Mouse (Mus musculus): Measurements from ENCODE around the gene Fam166a.

DNA sequence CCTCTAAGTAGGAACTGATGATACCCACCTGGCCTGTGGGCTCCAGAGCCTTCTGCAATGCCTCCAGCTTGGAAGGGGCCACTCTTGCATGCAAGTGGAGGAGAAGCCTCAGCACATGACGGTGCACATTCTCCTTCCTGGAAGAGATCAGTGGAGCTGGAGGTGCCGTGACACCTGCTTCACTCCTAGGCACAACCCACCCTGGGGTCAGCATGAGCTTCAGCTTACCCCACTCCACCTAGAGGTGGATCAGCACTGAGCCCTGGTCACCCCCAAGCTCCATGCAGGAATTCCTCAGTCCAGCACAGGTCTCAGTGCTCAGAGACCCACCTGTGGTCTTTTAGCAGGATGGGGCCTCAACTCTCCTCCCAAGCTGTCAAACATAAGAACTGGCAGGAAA lies 17.9 kb upstream of the Fam166a start:
- no peak for TF ChIP-seq CTCF (IDR thresholded peaks at IDR 0.05; ENCODE audit: borderline replicate concordance, extremely low read depth, insufficient read depth, insufficient read length)
- no peak for TF ChIP-seq POLR2A (IDR thresholded peaks at IDR 0.05; ENCODE audit: borderline replicate concordance, extremely low read depth, insufficient read depth, insufficient read length, poor library complexity, severe bottlenecking)

All from brain, embryonic 14.5 days (tissue).